Mouse (Mus musculus): ENCODE results near the gene Spin2e. TPM values are rescaled to one million over a fixed set of nuclear protein-coding genes. Genes with fewer than 3 reads are reported as not detected.
"Not testable (repeated sequence)": the region's sequence is repeated elsewhere in the genome, so short reads cannot be mapped to it uniquely, and the experiment has no call there.

The Spin2e gene
- polyA plus RNA-seq (2015; fragmentation: Nextera tagmentation; extraction: Ambion mirVana), result not detected in 2 replicates

GRCm38 (mm10) chrX:31618820-31619219, at the start of gene Spin2e:
TSS of gene Spin2e (minus strand) at chrX:31618920.
- H3K4me3 ChIP-seq (replicated peaks); H3K9ac ChIP-seq; H3K4me1 ChIP-seq (replicated peaks); DNase-seq; H3K27ac ChIP-seq; H3K9me3 ChIP-seq (replicated peaks); H3K27me3 ChIP-seq; H3K36me3 ChIP-seq; ATAC-seq (ENCODE audit: low read depth); H3K4me2 ChIP-seq: not testable (repeated sequence)
- WGBS (ENCODE audit: insufficient replicate concordance), result 62% methylated on average over 2 of the region's 2 CpGs

- not testable (repeated sequence) for DNase-seq; H3K36me3 ChIP-seq; H3K9me3 ChIP-seq (replicated peaks); H3K4me1 ChIP-seq (replicated peaks); ATAC-seq (ENCODE audit: low read depth); H3K27ac ChIP-seq; H3K27me3 ChIP-seq; H3K9ac ChIP-seq; H3K4me3 ChIP-seq (replicated peaks); H3K4me2 ChIP-seq
- no CpG with 5 or more reads among the region's 1 CpGs for WGBS (ENCODE audit: insufficient replicate concordance)
These were observed 44.5 kb downstream of the Spin2e start, which contains the start of gene Gm21883 for GRCm38 (mm10) chrX:31574183-31574582. TSS of gene Gm21883 (minus strand) at chrX:31574283.

Other genes with a start within 250 kb of the Spin2e start
- not detected in 2 replicates for gene Btbd35f19, start 235.0 kb downstream of the Spin2e start, polyA plus RNA-seq (2015; fragmentation: Nextera tagmentation; extraction: Ambion mirVana)
- gene Gm21883, start 44.6 kb downstream of the Spin2e start, polyA plus RNA-seq (2015; fragmentation: Nextera tagmentation; extraction: Ambion mirVana), result not detected in 2 replicates
- gene Btbd35f25, start 98.2 kb upstream of the Spin2e start, polyA plus RNA-seq (2015; fragmentation: Nextera tagmentation; extraction: Ambion mirVana), result not detected in 2 replicates

Measured in liver, embryonic 13.5 days (tissue).